Mouse (Mus musculus): ENCODE results near the gene Pigt.

The Pigt gene

GRCm38 (mm10) chr2:164486258-164487114 lies 10.8 kb upstream of the Pigt start:
- peak; percentile 72 for DNase-seq

GRCm38 (mm10) chr2:164487115-164487527 lies 10.2 kb upstream of the Pigt start:
- DNase-seq = no peak

- DNase-seq = no peak
Measured at GRCm38 (mm10) chr2:164487812-164488211, 9.5 kb upstream of the Pigt start.

GRCm38 (mm10) chr2:164494126-164494525 lies 3.2 kb upstream of the Pigt start:
- DNase-seq = no peak

GRCm38 (mm10) chr2:164496331-164496730 lies 989 bp upstream of the Pigt start:
- no peak for DNase-seq

GRCm38 (mm10) chr2:164497691-164498268 lies 460 bp downstream of the Pigt start:
- no peak for DNase-seq

GRCm38 (mm10) chr2:164499317-164499716 lies 2.0 kb downstream of the Pigt start:
- DNase-seq = no peak

GRCm38 (mm10) chr2:164500511-164500910 lies 3.2 kb downstream of the Pigt start:
- peak; percentile 54 for DNase-seq

- no peak for DNase-seq
Measured at GRCm38 (mm10) chr2:164504919-164505318, 7.6 kb downstream of the Pigt start.

GRCm38 (mm10) chr2:164505619-164506347 lies 8.5 kb downstream of the Pigt start:
- DNase-seq = no peak

- no peak for DNase-seq
Measured at GRCm38 (mm10) chr2:164507811-164508210, 10.5 kb downstream of the Pigt start.

- DNase-seq = peak; percentile 69
Measured at GRCm38 (mm10) chr2:164510621-164511190, 13.4 kb downstream of the Pigt start.

- no peak for DNase-seq
Measured at GRCm38 (mm10) chr2:164512121-164512909, 15.0 kb downstream of the Pigt start.

- no peak for DNase-seq
Measured at GRCm38 (mm10) chr2:164513389-164513788, 16.1 kb downstream of the Pigt start.

GRCm38 (mm10) chr2:164514916-164515315 lies 17.6 kb downstream of the Pigt start:
- no peak for DNase-seq

- DNase-seq = no peak
Measured at GRCm38 (mm10) chr2:164515897-164516296, 18.6 kb downstream of the Pigt start.

- DNase-seq = no peak
Measured at GRCm38 (mm10) chr2:164516592-164516991, 19.3 kb downstream of the Pigt start.

GRCm38 (mm10) chr2:164517485-164518221 lies 20.3 kb downstream of the Pigt start:
- peak; percentile 72 for DNase-seq

GRCm38 (mm10) chr2:164518266-164519170 lies 21.2 kb downstream of the Pigt start:
- no peak for DNase-seq

- DNase-seq = no peak
Measured at GRCm38 (mm10) chr2:164519171-164519526, 21.8 kb downstream of the Pigt start.

GRCm38 (mm10) chr2:164520782-164521181 lies 23.5 kb downstream of the Pigt start:
- peak; percentile 72 for DNase-seq
